Mouse (Mus musculus) midbrain, embryonic 11.5 days (tissue): ENCODE measurements around the gene Tom1l1. TPM values are rescaled to one million over a fixed set of nuclear protein-coding genes. Genes with fewer than 3 reads are reported as not detected.
A peak's percentile ranks its signal among the peaks of the same experiment; 100 is the strongest.

Experiments used
- ATAC-seq: fragments of 200-750 bp; cut with Nextera tagmentation; 2 replicates; pipeline ENCODE4 v1.8.0; 2017; ENCODE audit warnings: moderate TSS enrichment, moderate library complexity; ENCODE audit not compliant: low FRiP score
- DNase-seq: peaks from one replicate; pipeline ENCODE4 v3.0.0; 2015; ENCODE audit warnings: low spot score; ENCODE audit errors: missing footprints
- H3K27ac ChIP-seq: fragments of 300-500 bp; sonication (generic); 2 replicates; pipeline ENCODE4 v1.5.1; 2014; ENCODE audit warnings: low read depth, low read length
- H3K27me3 ChIP-seq: fragments of 300-500 bp; sonication (generic); 2 replicates; pipeline ENCODE4 v1.6.1; 2014; ENCODE audit warnings: mild to moderate bottlenecking, low read length, moderate library complexity, mixed read lengths; ENCODE audit not compliant: control insufficient read depth, insufficient read depth
- H3K36me3 ChIP-seq: fragments of 300-500 bp; sonication (generic); 2 replicates; pipeline ENCODE4 v1.6.1; 2014; ENCODE audit warnings: mild to moderate bottlenecking, low read length, moderate library complexity, mixed read lengths; ENCODE audit not compliant: control insufficient read depth, insufficient read depth
- H3K4me1 ChIP-seq: fragments of 300-500 bp; sonication (generic); 2 replicates; pipeline ENCODE4 v1.6.1; 2014; ENCODE audit warnings: low read length; ENCODE audit not compliant: control insufficient read depth, insufficient read depth
- H3K4me2 ChIP-seq: fragments of 300-500 bp; sonication (generic); 2 replicates; pipeline ENCODE4 v1.6.1; 2014; ENCODE audit warnings: mild to moderate bottlenecking, moderate library complexity
- H3K4me3 ChIP-seq: fragments of 300-500 bp; sonication (generic); 2 replicates; pipeline ENCODE4 v1.5.1; 2014; ENCODE audit warnings: low read depth, low read length
- H3K9ac ChIP-seq: fragments of 300-500 bp; sonication (generic); 2 replicates; pipeline ENCODE4 v1.6.1; 2014; ENCODE audit warnings: low read length
- H3K9me3 ChIP-seq: fragments of 300-500 bp; sonication (generic); 2 replicates; pipeline ENCODE4 v1.6.1; 2016; ENCODE audit warnings: low read length; ENCODE audit not compliant: control insufficient read depth
- WGBS: fragments of 180-500 bp; shearing (Covaris S2); extraction: QIAGEN DNeasy Blood & Tissue Kit; methylation state at CpG from one replicate; pipeline ENCODE4 v1.1.7; 2014; 5-methylcytosine and 5-hydroxymethylcytosine counted together
- polyA plus RNA-seq: library from polyadenylated mRNA; unstranded; fragments of >200 nt; fragmentation: Nextera tagmentation; extraction: Ambion mirVana; gene quantifications from 2 replicates; pipeline ENCODE4 v1.2.1, GENCODE M21; 2014

Tom1l1 gene
- polyA plus RNA-seq, 1 experiment from 2014 or later: 18.7 TPM

GRCm38 (mm10) chr11:90697480-90698240, 9.5 kb upstream of the Tom1l1 start:
- no peaks in the 10 kb centered on the region for H3K4me1 ChIP-seq
- H3K27ac ChIP-seq: no peak overlapping the region
- no peak overlapping the region for H3K9ac ChIP-seq
- H3K27me3 ChIP-seq: no peaks in the 10 kb centered on the region
- H3K36me3 ChIP-seq: no peaks in the 10 kb centered on the region
- no peak overlapping the region for H3K4me2 ChIP-seq
- ATAC-seq (peak; percentile 89), DNase-seq (peak; percentile 94)
- no peak overlapping the region for H3K4me3 ChIP-seq
- WGBS: 19% methylated on average over 10 of the region's 10 CpGs
- no peaks in the 10 kb centered on the region for H3K9me3 ChIP-seq

DNA sequence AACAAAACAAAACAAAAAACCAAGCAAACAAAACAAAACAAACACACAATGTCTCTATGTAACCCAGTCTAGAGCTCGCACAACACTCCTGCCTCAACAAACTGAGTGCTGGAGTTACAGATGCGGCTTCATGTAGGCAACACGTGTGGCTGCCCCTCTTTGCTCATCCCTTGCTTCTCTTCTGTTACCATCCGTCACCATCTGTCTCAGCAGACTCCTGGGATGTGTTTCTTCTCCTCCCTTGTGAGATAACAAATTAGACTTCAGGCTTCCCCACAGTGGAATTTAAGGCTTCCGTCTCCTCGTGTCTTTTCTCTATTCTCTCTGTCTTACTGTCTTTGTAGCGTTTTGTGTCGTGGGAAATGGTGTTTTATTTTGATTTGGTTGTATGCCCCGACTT, 7.6 kb upstream of the Tom1l1 start:
- Histone ChIP-seq H3K9me3 (no peaks in the 10 kb centered on the region), H3K9ac (no peak overlapping the region), H3K4me3 (no peak overlapping the region), H3K36me3 (no peaks in the 10 kb centered on the region), H3K27ac (no peak overlapping the region), H3K27me3 (no peaks in the 10 kb centered on the region), H3K4me2 (no peak overlapping the region), H3K4me1 (no peaks in the 10 kb centered on the region)
- no peak for ATAC-seq
- 78% methylated on average over 9 of the region's 9 CpGs for WGBS
- DNase-seq: peak; percentile 41

GRCm38 (mm10) chr11:90694206-90694605, 6.0 kb upstream of the Tom1l1 start:
- H3K4me3 ChIP-seq: no peak overlapping the region

GRCm38 (mm10) chr11:90690361-90690760, 2.2 kb upstream of the Tom1l1 start:
- WGBS: 63% methylated on average over 6 of the region's 6 CpGs
- Histone ChIP-seq H3K27ac (no peak overlapping the region), H3K27me3 (no peaks in the 10 kb centered on the region), H3K36me3 (no peaks in the 10 kb centered on the region), H3K4me3 (no peak overlapping the region), H3K9me3 (no peaks in the 10 kb centered on the region), H3K4me2 (no peak overlapping the region), H3K4me1 (no peaks in the 10 kb centered on the region), H3K9ac (no peak overlapping the region)
- ATAC-seq (no peak), DNase-seq (peak; percentile 73)

More at GRCm38 (mm10) chr11:90694206-90694605, 6.0 kb upstream of the Tom1l1 start:
- Histone ChIP-seq H3K36me3 (no peaks in the 10 kb centered on the region), H3K27ac (no peak overlapping the region), H3K9ac (no peak overlapping the region), H3K4me2 (no peak overlapping the region), H3K4me1 (no peaks in the 10 kb centered on the region), H3K27me3 (no peaks in the 10 kb centered on the region), H3K9me3 (no peaks in the 10 kb centered on the region)
- ATAC-seq: no peak
- WGBS: 78% methylated on average over 4 of the region's 4 CpGs
- peak; percentile 23 for DNase-seq

GRCm38 (mm10) chr11:90687040-90687439, 1.1 kb downstream of the Tom1l1 start:
- H3K9me3 ChIP-seq: no peaks in the 10 kb centered on the region
- no peaks in the 10 kb centered on the region for H3K27me3 ChIP-seq
- H3K36me3 ChIP-seq: no peaks in the 10 kb centered on the region
- H3K4me1 ChIP-seq: no peaks in the 10 kb centered on the region
- peak overlapping the region; percentile 88 for H3K4me2 ChIP-seq
- peak overlapping the region; percentile 75 for H3K9ac ChIP-seq
- WGBS: 1% methylated on average over 17 of the region's 17 CpGs
- DNase-seq (no peak), ATAC-seq (peak; percentile 60)
- no peak overlapping the region for H3K27ac ChIP-seq
- H3K4me3 ChIP-seq: peak overlapping the region; percentile 65

DNA sequence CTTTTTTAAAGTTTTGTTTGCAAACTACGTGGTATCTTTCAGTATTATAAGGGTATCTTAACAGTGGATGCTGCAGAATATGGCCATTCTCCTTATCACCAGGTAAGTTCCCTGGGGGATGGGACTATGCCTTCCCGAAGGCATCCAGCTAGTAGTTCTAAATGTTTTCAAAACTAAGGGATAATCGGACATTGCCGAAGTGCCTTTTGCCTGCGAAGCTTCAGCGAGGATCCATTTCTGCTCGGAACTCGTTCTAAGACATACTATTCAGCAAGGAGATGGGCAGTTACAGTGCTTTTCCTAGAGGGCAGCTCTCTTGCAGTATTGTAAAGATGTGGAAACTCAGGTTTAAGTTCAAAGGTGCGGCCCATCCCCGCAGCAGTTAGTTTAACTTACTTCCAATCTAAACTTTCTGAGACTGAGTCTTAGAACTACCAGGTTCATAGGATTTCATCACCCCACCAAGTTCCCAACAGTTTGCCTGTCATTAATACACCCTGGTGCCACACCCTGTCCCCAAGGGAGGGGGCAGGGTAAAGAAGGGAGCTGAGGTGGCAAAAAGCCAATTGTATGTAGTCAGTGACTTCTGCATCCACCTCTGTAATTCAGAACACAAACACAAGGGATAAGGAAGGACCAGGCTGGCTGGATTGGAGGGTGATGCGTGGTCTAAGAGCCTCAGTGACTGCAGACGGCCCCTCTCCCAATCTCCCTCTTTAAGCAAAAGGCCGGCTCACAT, 1.7 kb downstream of the Tom1l1 start:
- 73% methylated on average over 13 of the region's 13 CpGs for WGBS
- peak; percentile 15 for ATAC-seq
- no peak overlapping the region for H3K27ac ChIP-seq
- peak; percentile 68 for DNase-seq
- no peaks in the 10 kb centered on the region for H3K27me3 ChIP-seq
- H3K36me3 ChIP-seq: no peaks in the 10 kb centered on the region
- no peaks in the 10 kb centered on the region for H3K4me1 ChIP-seq
- H3K4me2 ChIP-seq: peak overlapping the region; percentile 88
- peak overlapping the region; percentile 75 for H3K9ac ChIP-seq
- peak overlapping the region; percentile 65 for H3K4me3 ChIP-seq
- no peaks in the 10 kb centered on the region for H3K9me3 ChIP-seq

- H3K36me3 ChIP-seq: no peaks in the 10 kb centered on the region
- 81% methylated on average over 6 of the region's 6 CpGs for WGBS
- H3K9ac ChIP-seq: no peak overlapping the region
- DNase-seq (peak; percentile 53), ATAC-seq (no peak)
- H3K4me2 ChIP-seq: no peak overlapping the region
- H3K9me3 ChIP-seq: no peaks in the 10 kb centered on the region
- no peak overlapping the region for H3K4me3 ChIP-seq
- H3K4me1 ChIP-seq: no peaks in the 10 kb centered on the region
- no peaks in the 10 kb centered on the region for H3K27me3 ChIP-seq
- H3K27ac ChIP-seq: no peak overlapping the region
These were observed 3.0 kb downstream of the Tom1l1 start for GRCm38 (mm10) chr11:90685196-90685595.

DNA sequence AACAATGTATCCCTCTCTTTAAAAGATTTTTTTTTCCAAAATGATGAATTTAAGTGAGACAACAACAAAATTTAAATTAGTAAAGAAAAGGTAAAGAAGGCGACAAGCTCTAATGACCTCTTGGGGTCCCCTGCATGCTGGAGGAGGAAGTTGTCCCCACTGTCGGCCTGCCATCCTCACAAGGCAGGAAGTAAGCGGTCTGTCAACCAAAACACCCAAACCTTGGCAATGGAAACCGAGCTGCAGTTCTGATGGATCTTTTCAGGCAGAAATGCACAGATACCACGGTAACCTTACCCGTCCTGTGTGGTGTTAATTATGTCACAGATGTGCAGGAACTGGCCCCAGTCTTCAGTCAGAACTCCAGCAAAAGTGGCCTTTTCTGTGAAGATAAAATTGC, 3.4 kb downstream of the Tom1l1 start:
- Histone ChIP-seq H3K9me3 (no peaks in the 10 kb centered on the region), H3K27me3 (no peaks in the 10 kb centered on the region), H3K4me1 (no peaks in the 10 kb centered on the region), H3K9ac (no peak overlapping the region), H3K27ac (no peak overlapping the region), H3K4me2 (no peak overlapping the region), H3K4me3 (no peak overlapping the region), H3K36me3 (no peaks in the 10 kb centered on the region)
- 72% methylated on average over 6 of the region's 6 CpGs for WGBS
- ATAC-seq (no peak), DNase-seq (peak; percentile 60)

DNA sequence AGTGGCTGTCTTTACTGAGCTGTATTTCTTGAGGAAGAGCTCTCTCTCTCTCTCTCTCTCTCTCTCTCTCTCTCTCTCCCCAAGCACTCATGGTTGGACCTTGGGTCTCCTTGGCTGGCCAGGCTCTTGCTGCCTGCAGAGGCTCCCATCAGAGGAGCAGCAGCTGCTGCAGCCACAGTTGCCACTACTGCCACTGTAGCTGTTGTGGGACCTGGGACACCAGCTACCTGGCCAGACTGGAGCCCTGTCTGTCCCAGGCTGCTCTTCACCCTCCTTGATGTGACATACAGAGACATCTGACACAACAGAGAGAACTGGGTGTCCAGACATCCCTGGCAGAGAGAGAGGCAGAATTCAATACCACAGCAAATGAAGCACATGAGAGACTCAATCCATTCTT, 7.0 kb downstream of the Tom1l1 start:
- H3K4me3 ChIP-seq: no peak overlapping the region
- ATAC-seq (no peak), DNase-seq (peak; percentile 51)
- H3K27ac ChIP-seq: no peak overlapping the region
- no peak overlapping the region for H3K9ac ChIP-seq
- H3K9me3 ChIP-seq: no peaks in the 10 kb centered on the region
- no peaks in the 10 kb centered on the region for H3K4me1 ChIP-seq
- no peak overlapping the region for H3K4me2 ChIP-seq
- H3K27me3 ChIP-seq: no peaks in the 10 kb centered on the region
- H3K36me3 ChIP-seq: no peaks in the 10 kb centered on the region
